Mouse (Mus musculus) stomach, postnatal 0 days (tissue): Measurements from ENCODE around the gene Prpsap1. TPM values are rescaled to one million over a fixed set of nuclear protein-coding genes. Genes with fewer than 3 reads are reported as not detected.

Experiments
- ATAC-seq: fragments of 200-750 bp; cut with Nextera tagmentation; 2 replicates; pipeline ENCODE4 v1.8.0; 2017; ENCODE audit not compliant: low FRiP score, low TSS enrichment
- DNase-seq: peaks from one replicate; pipeline ENCODE4 v3.0.0-alpha.2; 2016; ENCODE audit warnings: low spot score
- H3K27ac ChIP-seq: fragments of 300-500 bp; sonication (generic); replicated peaks from 2 replicates; pipeline ENCODE4 v1.5.1; 2014; ENCODE audit warnings: mild to moderate bottlenecking, control low read depth
- H3K27me3 ChIP-seq: fragments of 300-500 bp; sonication (generic); 2 replicates; pipeline ENCODE4 v1.6.1; 2014; ENCODE audit warnings: low read length; ENCODE audit not compliant: control insufficient read depth, insufficient read depth
- H3K36me3 ChIP-seq: fragments of 300-500 bp; sonication (generic); 2 replicates; pipeline ENCODE4 v1.6.1; 2014; ENCODE audit warnings: low read length, mixed read lengths; ENCODE audit not compliant: control insufficient read depth, insufficient read depth
- H3K4me1 ChIP-seq: fragments of 300-500 bp; sonication (generic); replicated peaks from 2 replicates; pipeline ENCODE4 v1.6.1; 2014; ENCODE audit warnings: antibody characterized with exemption; ENCODE audit not compliant: control insufficient read depth, insufficient read depth
- H3K4me2 ChIP-seq: fragments of 300-500 bp; sonication (generic); replicated peaks from 2 replicates; pipeline ENCODE4 v1.6.1; 2014; ENCODE audit warnings: low read depth, mild to moderate bottlenecking, control low read depth, moderate library complexity
- H3K4me3 ChIP-seq: fragments of 300-500 bp; sonication (generic); 2 replicates; pipeline ENCODE4 v1.5.1; 2014; ENCODE audit warnings: low read depth, low read length, control low read depth
- H3K9ac ChIP-seq: fragments of 300-500 bp; sonication (generic); 2 replicates; pipeline ENCODE4 v1.6.1; 2014; ENCODE audit warnings: mild to moderate bottlenecking, low read length, control low read depth, mixed read lengths
- H3K9me3 ChIP-seq: fragments of 300-500 bp; sonication (generic); 2 replicates; pipeline ENCODE4 v1.6.1; 2016; ENCODE audit warnings: low read length; ENCODE audit not compliant: control insufficient read depth
- CTCF ChIP-seq: IDR thresholded peaks from 2 replicates; pipeline ENCODE4 v1.5.1; 2016; ENCODE audit warnings: antibody characterized with exemption, low read depth, mild to moderate bottlenecking, moderate library complexity
- EP300 ChIP-seq: optimal IDR thresholded peaks from 2 replicates; pipeline ENCODE3; 2016; ENCODE audit warnings: antibody characterized with exemption
- WGBS: fragments of 180-500 bp; shearing (Covaris S2); extraction: QIAGEN DNeasy Blood & Tissue Kit; methylation state at CpG from one replicate; pipeline ENCODE4 v1.1.7; 2014; 5-methylcytosine and 5-hydroxymethylcytosine counted together
- polyA plus RNA-seq: library from polyadenylated mRNA; unstranded; fragments of >200 nt; fragmentation: Nextera tagmentation; extraction: Ambion mirVana; gene quantifications from 2 replicates; pipeline ENCODE4 v1.2.1, GENCODE M21; 2015

Prpsap1 gene
- polyA plus RNA-seq, 1 experiment from 2014 or later = 94.0 TPM

DNA sequence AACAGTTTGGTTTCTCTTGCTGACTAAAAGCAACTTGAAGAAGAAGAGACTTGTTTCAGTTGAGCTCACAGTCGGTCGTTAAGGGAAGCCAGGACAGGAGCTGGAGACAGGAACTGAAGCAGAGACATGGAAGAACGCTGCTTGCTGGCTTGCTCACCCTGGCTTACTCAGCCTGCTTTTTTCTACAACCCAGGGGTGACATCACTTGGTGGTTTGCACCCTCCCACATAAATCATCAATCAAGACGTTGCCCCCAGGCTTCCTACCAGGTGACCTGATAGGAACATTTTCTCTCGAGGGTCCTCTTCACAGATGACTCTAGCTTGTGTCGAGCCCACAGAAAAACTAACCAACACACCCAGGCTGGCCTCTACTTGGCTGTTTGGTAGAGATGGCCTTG is 70.8 kb downstream of the Prpsap1 start:
- no peak overlapping the region for H3K27ac ChIP-seq
- H3K4me3 ChIP-seq = no peak overlapping the region
- no peaks in the 10 kb centered on the region for H3K9me3 ChIP-seq
- H3K4me2 ChIP-seq = no peak overlapping the region
- no peaks in the 10 kb centered on the region for H3K27me3 ChIP-seq
- ATAC-seq (no peak), DNase-seq (no peak)
- H3K36me3 ChIP-seq = no peaks in the 10 kb centered on the region
- TF ChIP-seq CTCF = no peak
- no peak for TF ChIP-seq EP300
- 79% methylated on average over 6 of the region's 6 CpGs for WGBS
- H3K4me1 ChIP-seq = no peaks in the 10 kb centered on the region
- no peak overlapping the region for H3K9ac ChIP-seq

DNA sequence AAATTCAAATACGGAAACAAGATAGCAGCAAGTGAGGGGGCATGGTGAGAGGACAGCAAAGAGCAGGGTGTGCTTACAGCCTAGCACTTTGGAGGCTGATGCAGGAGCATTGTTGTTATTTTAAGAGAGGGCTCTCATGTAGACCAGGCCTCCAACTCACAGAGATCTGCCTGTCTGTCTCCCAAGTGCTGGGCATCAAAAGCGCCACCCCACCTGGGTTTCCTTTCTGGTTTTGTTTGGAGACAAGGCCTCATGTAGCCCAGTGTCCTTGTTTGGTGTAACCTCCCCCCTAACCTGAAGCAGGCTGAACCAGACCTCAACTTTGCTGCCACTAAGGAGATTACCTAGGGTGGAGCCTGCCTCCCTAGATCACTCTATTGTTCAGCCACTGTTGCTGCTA is 71.4 kb downstream of the Prpsap1 start:
- no peak for DNase-seq
- Histone ChIP-seq H3K9ac (no peak overlapping the region), H3K4me2 (no peak overlapping the region), H3K27me3 (no peaks in the 10 kb centered on the region), H3K4me3 (no peak overlapping the region), H3K36me3 (no peaks in the 10 kb centered on the region), H3K27ac (no peak overlapping the region), H3K9me3 (no peaks in the 10 kb centered on the region), H3K4me1 (no peaks in the 10 kb centered on the region)
- TF ChIP-seq EP300 = no peak
- TF ChIP-seq CTCF = no peak
- ATAC-seq = no peak
- 80% methylated on average over 2 of the region's 2 CpGs for WGBS

DNA sequence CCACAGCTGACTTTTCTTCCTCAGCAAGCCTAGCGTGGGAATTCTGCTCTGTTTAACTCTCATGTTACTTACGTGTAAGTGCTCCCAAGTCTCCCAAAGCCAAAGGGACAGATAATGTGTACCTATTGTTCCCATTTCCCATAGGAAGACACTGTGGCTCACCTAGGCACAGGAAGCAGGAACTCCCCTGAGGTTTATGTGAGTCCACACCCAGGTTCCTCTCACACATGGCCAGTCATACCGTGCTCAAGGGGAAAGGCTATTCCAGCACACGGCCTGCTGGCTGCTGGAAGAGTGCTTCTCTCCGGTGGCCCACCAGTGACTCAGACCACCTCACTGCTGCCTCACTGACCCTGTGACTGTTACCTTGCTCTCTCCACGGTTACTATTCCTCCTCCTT is 72.9 kb downstream of the Prpsap1 start:
- Histone ChIP-seq H3K9ac (no peak overlapping the region), H3K27me3 (no peaks in the 10 kb centered on the region), H3K9me3 (no peaks in the 10 kb centered on the region), H3K4me2 (no peak overlapping the region), H3K36me3 (no peaks in the 10 kb centered on the region), H3K27ac (no peak overlapping the region), H3K4me3 (no peak overlapping the region), H3K4me1 (no peaks in the 10 kb centered on the region)
- 57% methylated on average over 6 of the region's 6 CpGs for WGBS
- TF ChIP-seq EP300 (no peak), CTCF (no peak)
- ATAC-seq = peak; percentile 47; the same call in 1 of the 2 replicates
- no peak for DNase-seq

Other genes starting within 250 kb of the Prpsap1 start
- gene Srp68, start 220.0 kb downstream of the Prpsap1 start, polyA plus RNA-seq = 52.6 and 53.0 TPM in 2 replicates
- gene Galr2, start 213.3 kb downstream of the Prpsap1 start, polyA plus RNA-seq = 0.68 and 0.76 TPM in 2 replicates
- 42.3 and 43.9 TPM in 2 replicates for gene Exoc7, start 187.0 kb downstream of the Prpsap1 start, polyA plus RNA-seq
- 0.19 and 0.40 TPM in 2 replicates for gene Foxj1, start 158.8 kb downstream of the Prpsap1 start, polyA plus RNA-seq
- gene Rnf157, start 81.2 kb downstream of the Prpsap1 start, polyA plus RNA-seq = 2.8 and 3.0 TPM in 2 replicates
- gene Ubald2, start 60.1 kb downstream of the Prpsap1 start, polyA plus RNA-seq = 35.4 and 35.7 TPM in 2 replicates
- gene Qrich2, start 28.0 kb downstream of the Prpsap1 start, polyA plus RNA-seq = 0.08 and 0.16 TPM in 2 replicates
- gene Sphk1, start 36.7 kb upstream of the Prpsap1 start, polyA plus RNA-seq = 7.9 and 10.0 TPM in 2 replicates
- gene Ube2o, start 87.2 kb upstream of the Prpsap1 start, polyA plus RNA-seq = 4.7 and 5.3 TPM in 2 replicates
- 0.10 TPM in 1 of 2 replicates, not detected in the other for gene Aanat, start 92.2 kb upstream of the Prpsap1 start, polyA plus RNA-seq
- gene Rhbdf2, start 132.8 kb upstream of the Prpsap1 start, polyA plus RNA-seq = 5.7 and 6.1 TPM in 2 replicates
- 2.6 and 2.7 TPM in 2 replicates for gene Prcd, start 159.3 kb upstream of the Prpsap1 start, polyA plus RNA-seq
- 22.1 and 22.2 TPM in 2 replicates for gene Cygb, start 160.1 kb upstream of the Prpsap1 start, polyA plus RNA-seq